Mouse (Mus musculus) ZHBTc4 (cell line): ENCODE results near the gene Nlrp9b.
"Not testable (repeated sequence)": the region's sequence is repeated elsewhere in the genome, so short reads cannot be mapped to it uniquely, and the experiment has no call there.

Experiments
- DNase-seq: peaks from one replicate; pipeline ENCODE4 v3.0.0-alpha.2; 2011; ENCODE audit warnings: low read depth, low spot score

Nlrp9b gene

DNA sequence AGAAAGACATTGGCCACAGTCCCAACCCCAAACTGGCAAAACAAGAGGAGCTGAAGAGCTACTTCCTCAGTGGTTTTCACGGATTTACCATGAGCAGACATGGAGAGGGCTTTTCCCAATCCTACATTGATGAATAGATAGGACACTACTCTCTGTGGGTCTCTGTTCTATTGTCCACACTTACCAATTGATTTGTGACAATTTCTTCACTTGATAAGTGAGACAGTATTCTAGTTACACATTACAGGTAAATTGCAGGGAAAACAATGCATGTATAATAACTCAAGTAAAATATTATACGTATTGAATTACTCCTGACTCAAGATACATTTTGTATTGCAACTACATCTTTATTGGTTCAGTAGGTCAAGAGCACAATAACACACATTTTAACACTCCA, 131.2 kb downstream of the Nlrp9b start, which contains the start of gene Gm16442:
Gm16442 (minus strand) TSS at position 101 of the 400 bp plus-strand sequence.
- DNase-seq: not testable (repeated sequence)
